Mouse (Mus musculus): Measurements from ENCODE around the gene Il17c.
A peak's percentile ranks its signal among the peaks of the same experiment; 100 is the strongest.

Gene Il17c

GRCm38 (mm10) chr8:122459990-122460389 lies 38.2 kb downstream of the Il17c start:
- DNase-seq (ENCODE audit: low spot score), result no peak

- DNase-seq (ENCODE audit: low spot score), result peak; percentile 82
Measured at GRCm38 (mm10) chr8:122460524-122461472, 39.0 kb downstream of the Il17c start, which contains the start of gene Snai3. Gene Snai3 (minus strand): TSS chr8:122460733.

GRCm38 (mm10) chr8:122461473-122462148 lies 39.8 kb downstream of the Il17c start:
- no peak for DNase-seq (ENCODE audit: low spot score)

GRCm38 (mm10) chr8:122462510-122462909 lies 40.7 kb downstream of the Il17c start:
- DNase-seq (ENCODE audit: low spot score), result no peak

- DNase-seq (ENCODE audit: low spot score), result no peak
Measured at GRCm38 (mm10) chr8:122463651-122464640, 42.1 kb downstream of the Il17c start.

- DNase-seq (ENCODE audit: low spot score), result no peak
Measured at GRCm38 (mm10) chr8:122464985-122465384, 43.2 kb downstream of the Il17c start.

- no peak for DNase-seq (ENCODE audit: low spot score)
Measured at GRCm38 (mm10) chr8:122467816-122468215, 46.0 kb downstream of the Il17c start.

GRCm38 (mm10) chr8:122469407-122469806 lies 47.6 kb downstream of the Il17c start:
- no peak for DNase-seq (ENCODE audit: low spot score)

- no peak for DNase-seq (ENCODE audit: low spot score)
Measured at GRCm38 (mm10) chr8:122469965-122470364, 48.1 kb downstream of the Il17c start.

GRCm38 (mm10) chr8:122470691-122471090 lies 48.9 kb downstream of the Il17c start:
- no peak for DNase-seq (ENCODE audit: low spot score)
